Mouse (Mus musculus) limb, embryonic 15.5 days (tissue): Measurements from ENCODE around the gene Sap18b. TPM values are rescaled to one million over a fixed set of nuclear protein-coding genes. Genes with fewer than 3 reads are reported as not detected.

Experiments
- ATAC-seq: fragments of 200-750 bp; cut with Nextera tagmentation; 2 replicates; pipeline ENCODE4 v1.8.0; 2017; ENCODE audit warnings: low read depth, moderate TSS enrichment; ENCODE audit not compliant: insufficient number of reproducible peaks, low FRiP score, low TSS enrichment
- H3K27ac ChIP-seq: fragments of 300-500 bp; sonication (generic); 2 replicates; pipeline ENCODE4 v1.5.1; 2015; ENCODE audit warnings: moderate library complexity, mild to moderate bottlenecking, inconsistent platforms
- H3K27me3 ChIP-seq: fragments of 300-500 bp; sonication (generic); 2 replicates; pipeline ENCODE4 v1.6.1; 2015; ENCODE audit warnings: inconsistent platforms
- H3K36me3 ChIP-seq: fragments of 300-500 bp; sonication (generic); 2 replicates; pipeline ENCODE4 v1.6.1; 2015; ENCODE audit warnings: inconsistent platforms
- H3K4me1 ChIP-seq: fragments of 300-500 bp; sonication (generic); 2 replicates; pipeline ENCODE4 v1.6.1; 2015; ENCODE audit warnings: inconsistent platforms
- H3K4me2 ChIP-seq: fragments of 300-500 bp; sonication (generic); 2 replicates; pipeline ENCODE4 v1.6.1; 2015; ENCODE audit warnings: mild to moderate bottlenecking, inconsistent platforms
- H3K4me3 ChIP-seq: fragments of 300-500 bp; sonication (generic); 2 replicates; pipeline ENCODE4 v1.5.1; 2015; ENCODE audit warnings: mild to moderate bottlenecking, inconsistent platforms
- H3K9ac ChIP-seq: fragments of 300-500 bp; sonication (generic); 2 replicates; pipeline ENCODE4 v1.6.1; 2015; ENCODE audit warnings: inconsistent platforms
- H3K9me3 ChIP-seq: fragments of 300-500 bp; sonication (generic); 2 replicates; pipeline ENCODE4 v1.6.1; 2016; ENCODE audit warnings: inconsistent platforms
- WGBS: fragments of 180-500 bp; shearing (Covaris S2); methylation state at CpG from one replicate; pipeline ENCODE4 v1.1.7; 2015; 5-methylcytosine and 5-hydroxymethylcytosine counted together
- polyA plus RNA-seq: library from polyadenylated mRNA; unstranded; fragments of >200 nt; fragmentation: Nextera tagmentation; extraction: Ambion mirVana; gene quantifications from 2 replicates; pipeline ENCODE4 v1.2.1, GENCODE M21; 2015

Gene Sap18b
- polyA plus RNA-seq, 1 experiment from 2014 or later, result 324 TPM

DNA sequence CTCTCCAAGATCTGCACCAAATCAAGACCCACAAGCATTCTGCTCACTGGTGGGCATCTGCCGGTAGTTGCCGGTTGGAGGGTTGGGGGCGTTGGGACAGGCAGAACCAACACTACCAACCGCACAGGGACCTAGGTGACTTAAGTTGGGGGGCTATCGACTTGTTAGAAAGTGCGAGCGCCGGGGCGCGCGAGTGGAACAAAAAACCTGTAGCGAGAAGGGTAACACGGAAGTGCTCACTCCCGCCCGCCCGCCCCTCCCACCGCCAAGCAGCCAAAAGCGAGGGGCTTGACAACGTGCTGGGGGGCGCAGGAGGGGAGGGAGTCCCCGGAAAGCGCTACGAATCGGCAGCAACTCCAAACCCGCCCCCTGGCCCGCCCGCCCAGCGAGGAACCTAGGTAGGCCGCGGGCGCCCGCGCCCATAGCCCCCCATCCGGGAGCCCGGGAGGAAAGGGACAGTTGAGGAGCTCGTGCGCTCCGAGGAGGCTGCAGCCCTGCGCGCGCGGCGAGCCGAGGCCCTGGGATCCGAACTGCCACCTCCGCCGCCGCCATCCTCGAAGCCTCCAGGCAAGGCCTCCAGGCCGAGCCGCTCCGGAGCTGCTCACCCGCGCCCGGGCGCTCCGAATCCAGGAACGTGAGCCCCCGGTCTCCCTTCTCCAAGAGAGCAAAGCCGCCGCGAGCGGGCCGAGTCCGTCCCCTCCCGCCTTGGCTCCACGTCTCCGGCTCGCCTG lies 18.5 kb upstream of the Sap18b start:
- H3K27ac ChIP-seq, result peak overlapping the region; percentile 97
- peak overlapping the region; percentile 74 for H3K4me2 ChIP-seq
- peak overlapping the region; percentile 87 for H3K9ac ChIP-seq
- H3K4me3 ChIP-seq, result peak overlapping the region; percentile 98
- peaks cover 4% of the 10 kb centered on the region; the same call in 1 of the 2 replicates for H3K36me3 ChIP-seq
- ATAC-seq, result no peak
- H3K27me3 ChIP-seq, result no peaks in the 10 kb centered on the region
- H3K9me3 ChIP-seq, result no peaks in the 10 kb centered on the region
- under 1% methylated on average over 63 of the region's 69 CpGs for WGBS
- H3K4me1 ChIP-seq, result peaks cover 21% of the 10 kb centered on the region

DNA sequence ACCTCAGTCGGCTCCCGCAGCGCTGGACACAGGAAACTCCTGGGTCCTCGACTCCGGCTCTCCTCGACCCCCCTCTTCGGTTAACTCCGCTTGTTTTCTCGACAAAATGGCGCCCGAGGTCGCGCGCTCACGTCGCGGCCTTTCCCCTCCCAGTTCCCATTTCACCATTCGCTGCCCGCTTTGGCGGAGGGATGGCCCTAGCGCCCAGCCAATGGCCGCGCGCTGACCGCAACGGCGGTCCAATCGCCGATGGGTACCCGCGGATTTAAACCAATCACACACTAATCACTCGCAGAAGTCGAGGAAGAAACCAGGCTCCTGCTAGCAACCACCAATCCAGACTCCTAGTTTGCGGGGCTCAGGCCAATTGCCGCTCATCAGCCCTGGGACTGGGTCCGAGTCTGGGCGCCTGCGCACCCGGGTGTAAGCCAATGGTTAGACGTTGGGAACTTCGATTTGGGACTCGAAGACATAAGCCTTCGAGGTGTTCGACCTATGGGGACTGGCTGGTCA lies 17.8 kb upstream of the Sap18b start, which contains the start of gene Cnot1:
Cnot1 (minus strand) TSS at position 134 of the 513 bp plus-strand sequence.
- H3K4me1 ChIP-seq, result peaks cover 21% of the 10 kb centered on the region
- H3K36me3 ChIP-seq, result 0 out of 2 replicates have a peak, but pooled peaks cover 4% of the 10 kb centered on the region
- under 1% methylated on average over 44 of the region's 44 CpGs for WGBS
- no peaks in the 10 kb centered on the region for H3K27me3 ChIP-seq
- peak within 1 kb of the TSS; percentile 98 for H3K4me3 ChIP-seq
- peak within 1 kb of the TSS; percentile 74 for H3K4me2 ChIP-seq
- H3K27ac ChIP-seq, result peak within 1 kb of the TSS; percentile 97
- H3K9me3 ChIP-seq, result no peaks in the 10 kb centered on the region
- peak; percentile 97 for ATAC-seq
- peak within 1 kb of the TSS; percentile 87 for H3K9ac ChIP-seq

DNA sequence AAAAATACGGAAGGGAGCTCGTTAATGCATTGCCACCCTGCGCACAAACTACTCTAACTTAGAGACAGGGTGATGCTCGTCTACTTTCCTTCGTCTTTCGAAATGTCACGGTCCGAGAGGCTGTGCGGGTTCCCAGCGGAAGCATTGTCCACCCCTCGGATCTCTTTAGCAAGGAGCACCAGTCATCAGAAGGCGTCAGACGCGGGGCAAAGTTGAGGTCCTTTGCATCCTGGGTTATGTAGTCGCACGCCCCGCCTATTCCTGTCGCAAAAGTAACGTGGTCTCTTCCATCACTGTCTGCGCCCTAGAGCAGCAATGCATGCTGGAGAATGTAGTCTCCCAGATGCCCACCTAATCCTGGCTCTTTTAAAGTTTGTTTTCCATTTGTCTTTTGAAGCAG lies 17.3 kb upstream of the Sap18b start:
- Histone ChIP-seq H3K27me3 (no peaks in the 10 kb centered on the region), H3K4me1 (peaks cover 21% of the 10 kb centered on the region), H3K9me3 (no peaks in the 10 kb centered on the region), H3K9ac (peak overlapping the region; percentile 47; the same call in 1 of the 2 replicates), H3K36me3 (0 out of 2 replicates have a peak, but pooled peaks cover 4% of the 10 kb centered on the region), H3K4me2 (peak overlapping the region; percentile 74), H3K27ac (peak overlapping the region; percentile 97), H3K4me3 (peak overlapping the region; percentile 98)
- peak; percentile 93 for ATAC-seq
- WGBS, result under 1% methylated on average over 20 of the region's 20 CpGs

DNA sequence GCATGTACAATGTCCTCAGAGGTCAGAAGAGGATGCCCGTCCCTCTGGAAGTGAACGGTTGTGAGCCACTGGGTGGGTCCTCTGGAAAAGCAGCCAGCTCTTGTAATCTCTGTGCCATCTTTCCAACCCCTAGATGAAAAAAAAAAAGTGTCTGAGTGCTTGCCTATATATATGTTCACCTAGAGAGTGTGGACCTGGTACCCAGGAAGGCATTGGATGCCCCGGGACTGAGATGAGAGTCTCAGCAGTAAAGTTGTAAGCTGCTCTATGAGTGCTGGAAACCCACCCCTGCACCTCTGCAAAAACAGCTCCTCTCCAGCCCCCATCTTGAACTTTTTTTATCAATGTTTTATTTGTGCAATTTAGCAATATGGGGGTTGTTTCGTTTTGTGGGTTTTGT lies 16.5 kb upstream of the Sap18b start:
- Histone ChIP-seq H3K4me2 (no peak overlapping the region), H3K9ac (no peak overlapping the region), H3K27ac (no peak overlapping the region), H3K36me3 (0 out of 2 replicates have a peak, but pooled peaks cover 4% of the 10 kb centered on the region), H3K4me3 (no peak overlapping the region), H3K27me3 (no peaks in the 10 kb centered on the region), H3K9me3 (no peaks in the 10 kb centered on the region), H3K4me1 (peaks cover 21% of the 10 kb centered on the region)
- no peak for ATAC-seq
- WGBS, result 83% methylated on average over 4 of the region's 4 CpGs

DNA sequence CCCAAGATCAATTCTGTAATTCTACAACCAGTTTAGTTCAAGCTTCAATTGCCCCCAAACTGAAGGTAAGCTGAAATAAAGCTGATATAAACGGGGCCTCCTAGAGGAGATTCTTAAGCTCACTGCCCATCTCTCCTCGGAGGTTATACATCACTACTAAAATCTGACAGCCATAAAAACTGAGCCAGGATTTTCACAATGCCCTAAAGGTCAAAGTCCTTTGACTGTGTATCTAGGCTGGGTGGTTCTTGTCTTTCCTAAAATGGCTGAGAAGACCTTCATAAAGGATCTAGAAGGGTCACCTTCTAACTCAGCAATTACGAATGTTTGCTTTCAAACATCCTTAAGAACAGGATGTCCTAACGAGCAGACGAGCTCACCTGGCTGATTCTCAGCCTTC lies 16.0 kb upstream of the Sap18b start:
- ATAC-seq, result no peak
- peaks cover 21% of the 10 kb centered on the region for H3K4me1 ChIP-seq
- no peak overlapping the region for H3K4me2 ChIP-seq
- 0 out of 2 replicates have a peak, but pooled peaks cover 4% of the 10 kb centered on the region for H3K36me3 ChIP-seq
- no peaks in the 10 kb centered on the region for H3K9me3 ChIP-seq
- 73% methylated on average over 5 of the region's 5 CpGs for WGBS
- H3K27ac ChIP-seq, result no peak overlapping the region
- H3K27me3 ChIP-seq, result no peaks in the 10 kb centered on the region
- no peak overlapping the region for H3K4me3 ChIP-seq
- no peak overlapping the region for H3K9ac ChIP-seq

DNA sequence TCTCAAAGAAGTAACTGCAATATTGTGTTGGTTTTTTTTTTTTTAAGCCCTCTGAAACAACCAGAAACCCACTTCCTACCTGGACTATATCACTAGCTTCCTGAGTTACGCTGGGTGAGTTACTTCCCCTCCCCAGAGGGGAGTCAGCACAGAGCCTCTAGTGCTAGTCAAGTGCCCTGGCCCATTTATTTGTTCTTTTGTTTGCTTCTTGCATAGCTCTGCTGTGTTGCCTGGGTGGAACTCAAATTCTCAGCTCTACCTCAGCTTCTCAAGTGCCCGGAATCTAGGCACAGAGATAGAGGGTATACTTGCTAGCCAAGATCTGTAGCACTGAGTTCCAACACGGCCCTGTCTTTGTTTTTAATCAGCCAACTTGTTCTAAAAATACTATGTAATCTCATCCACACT lies 15.0 kb upstream of the Sap18b start:
- H3K9ac ChIP-seq, result no peak overlapping the region
- ATAC-seq, result no peak
- no peaks in the 10 kb centered on the region for H3K9me3 ChIP-seq
- no peak overlapping the region for H3K4me2 ChIP-seq
- 57% methylated on average over 3 of the region's 3 CpGs for WGBS
- H3K27ac ChIP-seq, result no peak overlapping the region
- peaks cover 14% of the 10 kb centered on the region for H3K4me1 ChIP-seq
- no peaks in the 10 kb centered on the region for H3K36me3 ChIP-seq
- H3K4me3 ChIP-seq, result no peak overlapping the region
- H3K27me3 ChIP-seq, result no peaks in the 10 kb centered on the region

DNA sequence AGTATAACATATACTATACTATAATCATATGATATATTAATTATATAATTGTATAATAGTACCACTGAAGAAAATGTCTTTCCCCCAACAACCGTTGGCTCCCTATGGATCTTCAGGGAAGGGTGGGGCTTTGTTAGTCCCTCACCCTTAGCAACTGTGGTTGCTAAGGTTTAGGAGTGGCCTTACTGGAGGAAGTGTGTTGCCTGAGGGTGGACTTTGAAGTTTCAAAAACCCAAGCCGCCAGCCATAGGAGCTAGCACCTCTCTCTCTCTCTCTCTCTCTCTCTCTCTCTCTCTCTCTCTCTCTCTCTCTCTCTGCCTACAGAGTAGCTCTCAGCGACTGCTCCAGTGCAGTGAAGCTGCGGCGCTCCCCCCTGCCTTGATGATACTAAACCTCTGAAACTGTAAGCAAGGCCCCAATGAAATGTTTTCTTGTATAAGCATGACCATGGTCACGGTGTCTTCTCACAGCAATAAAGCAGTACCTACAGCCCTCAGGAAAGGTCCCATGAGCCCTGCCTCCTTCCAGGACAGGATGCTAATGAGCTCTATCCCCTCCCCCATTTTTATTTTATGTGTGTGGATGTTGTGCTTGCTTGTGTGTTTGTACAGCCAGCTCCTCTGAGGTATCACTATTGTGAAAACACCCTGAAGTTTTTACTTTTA lies 9.0 kb upstream of the Sap18b start:
- Histone ChIP-seq H3K36me3 (no peaks in the 10 kb centered on the region), H3K27me3 (no peaks in the 10 kb centered on the region), H3K4me1 (no peaks in the 10 kb centered on the region), H3K4me2 (no peak overlapping the region), H3K27ac (no peak overlapping the region), H3K4me3 (no peak overlapping the region), H3K9ac (no peak overlapping the region), H3K9me3 (no peaks in the 10 kb centered on the region)
- whole genome bisulfite sequencing, result 19% methylated on average over 6 of the region's 6 CpGs
- ATAC-seq, result no peak

DNA sequence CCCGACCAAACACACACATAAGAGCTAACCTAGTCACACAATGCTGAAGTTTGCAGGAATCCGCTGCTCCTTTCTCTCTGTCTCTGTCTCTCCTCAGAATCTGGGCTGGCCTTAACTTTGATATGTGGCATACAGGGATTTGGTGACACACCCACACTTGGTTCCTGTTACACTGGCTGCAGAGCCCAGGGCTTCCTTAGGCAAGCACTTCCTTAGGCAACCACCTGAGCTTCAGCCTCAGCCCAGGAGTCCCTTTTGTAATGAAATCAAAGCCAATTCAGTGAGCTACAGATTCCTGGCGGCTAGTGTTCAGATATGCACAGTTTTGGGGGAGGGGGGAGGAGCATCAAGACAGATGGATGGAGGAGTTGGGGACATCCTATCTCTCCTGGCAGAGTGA lies 7.5 kb upstream of the Sap18b start:
- no peaks in the 10 kb centered on the region for H3K4me1 ChIP-seq
- no peak overlapping the region for H3K4me3 ChIP-seq
- H3K4me2 ChIP-seq, result no peak overlapping the region
- 67% methylated on average over 3 of the region's 3 CpGs for WGBS
- H3K9ac ChIP-seq, result no peak overlapping the region
- no peaks in the 10 kb centered on the region for H3K36me3 ChIP-seq
- no peak for ATAC-seq
- H3K27me3 ChIP-seq, result no peaks in the 10 kb centered on the region
- H3K27ac ChIP-seq, result no peak overlapping the region
- no peaks in the 10 kb centered on the region for H3K9me3 ChIP-seq

DNA sequence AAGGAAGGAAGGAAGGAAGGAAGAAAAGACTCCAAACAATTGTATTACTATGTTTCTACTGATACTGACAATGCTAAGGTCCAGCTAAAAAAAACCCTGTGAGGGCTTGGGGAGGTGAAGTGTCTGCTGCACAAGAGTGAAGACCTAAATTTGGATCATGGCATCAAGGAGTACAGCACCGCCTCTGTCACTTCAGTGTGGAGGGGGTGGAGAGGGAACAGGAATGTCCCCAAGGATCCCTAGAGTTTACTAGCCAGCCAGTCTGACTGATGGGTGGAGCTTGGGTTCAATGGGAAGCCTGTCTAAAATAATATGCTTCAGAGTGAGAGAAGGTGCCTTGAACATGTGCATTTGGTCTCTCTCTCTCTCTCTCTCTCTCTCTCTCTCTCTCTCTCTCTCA lies 6.9 kb upstream of the Sap18b start:
- H3K36me3 ChIP-seq, result no peaks in the 10 kb centered on the region
- H3K4me1 ChIP-seq, result no peaks in the 10 kb centered on the region
- no peak for ATAC-seq
- no peak overlapping the region for H3K4me3 ChIP-seq
- WGBS, result 50% methylated on average over 1 of the region's 1 CpGs
- H3K4me2 ChIP-seq, result no peak overlapping the region
- no peaks in the 10 kb centered on the region for H3K27me3 ChIP-seq
- H3K9me3 ChIP-seq, result no peaks in the 10 kb centered on the region
- H3K27ac ChIP-seq, result no peak overlapping the region
- H3K9ac ChIP-seq, result no peak overlapping the region

DNA sequence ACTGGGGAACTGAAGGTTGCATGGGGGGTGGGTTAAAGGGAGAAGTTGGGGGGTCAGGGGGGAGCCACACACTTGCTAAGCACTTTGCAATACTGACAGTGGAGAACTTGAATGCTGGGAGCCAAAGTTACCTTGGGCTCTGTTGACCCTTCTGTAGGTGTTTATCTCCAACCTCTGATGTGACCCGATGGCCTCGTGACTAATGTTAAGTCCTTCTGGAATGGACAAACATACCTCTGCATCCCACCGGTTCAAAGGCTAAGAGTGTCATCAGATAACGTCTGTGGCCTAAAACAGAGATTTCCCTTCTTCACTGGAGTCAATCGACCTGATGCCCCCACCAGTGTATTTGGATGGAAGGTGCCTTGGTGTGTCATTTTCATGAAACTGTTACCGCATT lies 3.9 kb upstream of the Sap18b start:
- Histone ChIP-seq H3K4me2 (no peak overlapping the region), H3K9ac (no peak overlapping the region), H3K4me1 (no peaks in the 10 kb centered on the region), H3K27ac (no peak overlapping the region), H3K36me3 (no peaks in the 10 kb centered on the region), H3K27me3 (no peaks in the 10 kb centered on the region), H3K4me3 (no peak overlapping the region), H3K9me3 (no peaks in the 10 kb centered on the region)
- ATAC-seq, result no peak
- 90% methylated on average over 6 of the region's 6 CpGs for WGBS

DNA sequence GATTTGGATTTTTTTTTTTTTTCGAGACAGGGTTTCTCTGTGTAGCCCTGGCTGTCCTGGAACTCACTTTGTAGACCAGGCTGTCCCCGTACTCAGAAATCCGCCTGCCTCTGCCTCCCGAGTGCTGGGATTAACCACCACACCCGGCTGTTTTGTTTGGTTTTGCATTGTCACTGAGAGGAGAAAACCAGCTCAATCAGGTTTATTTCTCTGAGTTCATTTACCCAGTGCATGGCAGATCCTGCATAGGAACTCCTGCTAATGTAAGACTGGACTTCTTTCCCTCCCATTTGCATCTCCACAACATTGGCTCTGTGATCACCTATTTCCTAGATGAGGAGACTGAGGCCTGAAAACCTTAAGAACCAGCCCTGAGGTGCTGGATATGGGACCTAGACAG lies 3.0 kb upstream of the Sap18b start:
- H3K4me3 ChIP-seq, result no peak overlapping the region
- no peaks in the 10 kb centered on the region for H3K27me3 ChIP-seq
- H3K4me2 ChIP-seq, result no peak overlapping the region
- H3K9ac ChIP-seq, result no peak overlapping the region
- H3K9me3 ChIP-seq, result no peaks in the 10 kb centered on the region
- H3K36me3 ChIP-seq, result no peaks in the 10 kb centered on the region
- no peak overlapping the region for H3K27ac ChIP-seq
- no peak for ATAC-seq
- no peaks in the 10 kb centered on the region for H3K4me1 ChIP-seq
- 80% methylated on average over 5 of the region's 5 CpGs for WGBS

DNA sequence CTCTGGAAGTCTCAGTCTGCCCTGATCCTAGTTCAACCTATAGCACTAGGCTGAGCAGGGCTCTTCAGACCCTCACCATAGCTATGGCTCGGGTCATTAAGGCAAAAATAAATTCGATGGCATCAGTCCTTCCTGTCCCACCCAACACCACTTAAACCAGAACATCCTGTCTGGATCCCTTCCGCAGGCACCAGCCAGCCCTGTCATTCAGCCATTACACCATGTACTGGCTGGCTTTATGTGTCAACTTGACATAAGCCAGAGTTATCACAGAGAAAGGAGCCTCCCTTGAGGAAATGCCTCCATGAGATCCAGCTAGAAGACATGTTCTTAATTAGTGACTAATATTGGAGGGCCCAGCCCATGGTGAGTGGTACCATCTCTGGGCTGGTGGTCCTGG lies 2.4 kb upstream of the Sap18b start:
- ATAC-seq, result no peak
- WGBS, result 60% methylated on average over 3 of the region's 3 CpGs

More for the DNA sequence above, 2.4 kb upstream of the Sap18b start:
- Histone ChIP-seq H3K27ac (no peak overlapping the region), H3K4me3 (no peak overlapping the region), H3K4me2 (no peak overlapping the region), H3K36me3 (no peaks in the 10 kb centered on the region), H3K9ac (no peak overlapping the region), H3K9me3 (no peaks in the 10 kb centered on the region), H3K4me1 (no peaks in the 10 kb centered on the region), H3K27me3 (no peaks in the 10 kb centered on the region)
